Mouse (Mus musculus) heart, postnatal 0 days (tissue): ENCODE measurements at regions not wholly inside any gene's neighbourhood (a gene's known extent, or its start where the extent isn't known, plus 50 kb on each side); places are given as distances from the start of the nearest gene placed in this dataset.

Experiments used
- CTCF ChIP-seq: IDR thresholded peaks from 2 replicates; pipeline ENCODE4 v1.5.1; 2016; ENCODE audit warnings: antibody characterized with exemption, control low read depth, low read depth
- EP300 ChIP-seq: IDR thresholded peaks from 2 replicates; pipeline ENCODE4 v1.6.1; 2016; ENCODE audit warnings: antibody characterized with exemption, low read depth

GRCm38 (mm10) chr6:31133896-31134735 is 175.2 kb upstream of the Klf14 start:
- TF ChIP-seq CTCF (no peak), EP300 (no peak)
